Mouse (Mus musculus) hindbrain, embryonic 14.5 days (tissue): ENCODE results near the gene Acot7. TPM values are rescaled to one million over a fixed set of nuclear protein-coding genes. Genes with fewer than 3 reads are reported as not detected.

Experiments
- ATAC-seq: fragments of 200-750 bp; cut with Nextera tagmentation; 2 replicates; pipeline ENCODE4 v1.8.0; 2017; ENCODE audit warnings: moderate number of reproducible peaks, mild to moderate bottlenecking, moderate TSS enrichment, moderate library complexity; ENCODE audit not compliant: low FRiP score
- DNase-seq: peaks from one replicate; pipeline ENCODE4 v3.0.0-alpha.2; 2015; ENCODE audit warnings: low spot score
- H3K27ac ChIP-seq: fragments of 300-500 bp; sonication (generic); 2 replicates; pipeline ENCODE4 v1.5.1; 2014; ENCODE audit warnings: mild to moderate bottlenecking, moderate library complexity
- H3K27me3 ChIP-seq: fragments of 300-500 bp; sonication (generic); 2 replicates; pipeline ENCODE4 v1.6.1; 2014; ENCODE audit warnings: mild to moderate bottlenecking, low read length, mixed read lengths; ENCODE audit not compliant: control insufficient read depth, insufficient read depth
- H3K36me3 ChIP-seq: fragments of 300-500 bp; sonication (generic); replicated peaks from 2 replicates; pipeline ENCODE4 v1.6.1; 2014; ENCODE audit not compliant: control insufficient read depth, insufficient read depth
- H3K4me1 ChIP-seq: fragments of 300-500 bp; sonication (generic); replicated peaks from 2 replicates; pipeline ENCODE4 v1.6.1; 2014; ENCODE audit warnings: antibody characterized with exemption, low read length, mixed read lengths; ENCODE audit not compliant: control insufficient read depth, insufficient read depth
- H3K4me2 ChIP-seq: fragments of 300-500 bp; sonication (generic); replicated peaks from 2 replicates; pipeline ENCODE4 v1.6.1; 2014; ENCODE audit warnings: mild to moderate bottlenecking, moderate library complexity
- H3K4me3 ChIP-seq: fragments of 300-500 bp; sonication (generic); replicated peaks from 2 replicates; pipeline ENCODE4 v1.5.1; 2014; ENCODE audit warnings: mild to moderate bottlenecking, low read length
- H3K9ac ChIP-seq: fragments of 300-500 bp; sonication (generic); 2 replicates; pipeline ENCODE4 v1.6.1; 2014
- H3K9me3 ChIP-seq: fragments of 300-500 bp; sonication (generic); 2 replicates; pipeline ENCODE4 v1.6.1; 2016; ENCODE audit warnings: low read length; ENCODE audit not compliant: control insufficient read depth
- WGBS: fragments of 180-500 bp; shearing (Covaris S2); extraction: QIAGEN DNeasy Blood & Tissue Kit; methylation state at CpG from one replicate; pipeline ENCODE4 v1.1.7; 2014; 5-methylcytosine and 5-hydroxymethylcytosine counted together
- polyA plus RNA-seq: library from polyadenylated mRNA; unstranded; fragments of >200 nt; fragmentation: Nextera tagmentation; extraction: Ambion mirVana; gene quantifications from 2 replicates; pipeline ENCODE4 v1.2.1, GENCODE M21; 2014

Acot7 gene
- polyA plus RNA-seq, 1 experiment from 2014 or later: 352 TPM

GRCm38 (mm10) chr4:152150546-152150945 is 27.4 kb upstream of the Acot7 start:
- peaks cover 8% of the 10 kb centered on the region; the same call in 1 of the 2 replicates for H3K4me1 ChIP-seq
- no peak for DNase-seq
- no peak overlapping the region for H3K9ac ChIP-seq
- 82% methylated on average over 4 of the region's 4 CpGs for WGBS
- H3K27ac ChIP-seq: no peak overlapping the region
- H3K4me3 ChIP-seq: no peak overlapping the region
- peaks cover 68% of the 10 kb centered on the region for H3K27me3 ChIP-seq
- H3K9me3 ChIP-seq: no peaks in the 10 kb centered on the region
- H3K4me2 ChIP-seq: no peak overlapping the region
- H3K36me3 ChIP-seq: no peaks in the 10 kb centered on the region
- ATAC-seq: no peak

GRCm38 (mm10) chr4:152151451-152151965 is 26.4 kb upstream of the Acot7 start:
- Histone ChIP-seq H3K27me3 (peaks cover 71% of the 10 kb centered on the region), H3K4me1 (peaks cover 8% of the 10 kb centered on the region; the same call in 1 of the 2 replicates), H3K36me3 (no peaks in the 10 kb centered on the region), H3K9me3 (no peaks in the 10 kb centered on the region), H3K27ac (no peak overlapping the region), H3K9ac (no peak overlapping the region), H3K4me2 (peak overlapping the region; percentile 46), H3K4me3 (peak overlapping the region; percentile 22)
- 17% methylated on average over 7 of the region's 7 CpGs for WGBS
- DNase-seq (no peak), ATAC-seq (0 out of 2 replicates have a peak, but pooled peaks have one; percentile 15)

- Histone ChIP-seq H3K9ac (no peak within 1 kb of the TSS), H3K4me2 (peak within 1 kb of the TSS; percentile 46), H3K4me3 (peak within 1 kb of the TSS; percentile 22), H3K27ac (no peak within 1 kb of the TSS), H3K9me3 (no peaks in the 10 kb centered on the region), H3K36me3 (no peaks in the 10 kb centered on the region), H3K4me1 (peaks cover 8% of the 10 kb centered on the region; the same call in 1 of the 2 replicates), H3K27me3 (peaks cover 73% of the 10 kb centered on the region)
- no peak for DNase-seq
- ATAC-seq: peak; percentile 51; the same call in 1 of the 2 replicates
- WGBS: under 1% methylated on average over 56 of the region's 57 CpGs
Observed at GRCm38 (mm10) chr4:152151966-152152544, 25.9 kb upstream of the Acot7 start, which contains the start of gene Espn. Gene Espn, minus strand, starts transcription at chr4:152152371.

- Histone ChIP-seq H3K9ac (no peak overlapping the region), H3K9me3 (no peaks in the 10 kb centered on the region), H3K36me3 (no peaks in the 10 kb centered on the region), H3K4me1 (peaks cover 8% of the 10 kb centered on the region; the same call in 1 of the 2 replicates), H3K27ac (no peak overlapping the region), H3K4me2 (peak overlapping the region; percentile 34), H3K27me3 (peaks cover 90% of the 10 kb centered on the region), H3K4me3 (no peak overlapping the region)
- WGBS: 4% methylated on average over 23 of the region's 23 CpGs
- ATAC-seq: no peak
- DNase-seq: peak; percentile 86
Observed at GRCm38 (mm10) chr4:152153771-152154177, 24.2 kb upstream of the Acot7 start.

- ATAC-seq: no peak
- no peaks in the 10 kb centered on the region for H3K9me3 ChIP-seq
- DNase-seq: no peak
- H3K9ac ChIP-seq: no peak overlapping the region
- WGBS: 65% methylated on average over 4 of the region's 4 CpGs
- peaks cover 90% of the 10 kb centered on the region for H3K27me3 ChIP-seq
- H3K4me1 ChIP-seq: peaks cover 8% of the 10 kb centered on the region; the same call in 1 of the 2 replicates
- no peak overlapping the region for H3K4me2 ChIP-seq
- no peak overlapping the region for H3K4me3 ChIP-seq
- no peaks in the 10 kb centered on the region for H3K36me3 ChIP-seq
- no peak overlapping the region for H3K27ac ChIP-seq
Observed at GRCm38 (mm10) chr4:152155019-152155418, 22.9 kb upstream of the Acot7 start.

GRCm38 (mm10) chr4:152157779-152158584 is 20.0 kb upstream of the Acot7 start:
- ATAC-seq: no peak
- H3K4me2 ChIP-seq: peak overlapping the region; percentile 19

GRCm38 (mm10) chr4:152158585-152159284 is 19.2 kb upstream of the Acot7 start, which contains the start of gene Hes2:
Gene Hes2, plus strand, starts transcription at chr4:152158867.
- ATAC-seq: no peak
- H3K9ac ChIP-seq: no peak within 1 kb of the TSS
- peak within 1 kb of the TSS; percentile 5 for H3K4me3 ChIP-seq
- H3K9me3 ChIP-seq: no peaks in the 10 kb centered on the region
- H3K36me3 ChIP-seq: no peaks in the 10 kb centered on the region
- peaks cover 3% of the 10 kb centered on the region; the same call in 1 of the 2 replicates for H3K4me1 ChIP-seq
- no peak for DNase-seq
- H3K27me3 ChIP-seq: peaks cover 82% of the 10 kb centered on the region
- 3% methylated on average over 35 of the region's 35 CpGs for WGBS
- H3K27ac ChIP-seq: no peak within 1 kb of the TSS
- H3K4me2 ChIP-seq: peak within 1 kb of the TSS; percentile 19

More at GRCm38 (mm10) chr4:152157779-152158584, 20.0 kb upstream of the Acot7 start:
- H3K9me3 ChIP-seq: no peaks in the 10 kb centered on the region
- H3K4me1 ChIP-seq: peaks cover 4% of the 10 kb centered on the region; the same call in 1 of the 2 replicates
- H3K27ac ChIP-seq: no peak overlapping the region
- H3K4me3 ChIP-seq: no peak overlapping the region; the same call in 1 of the 2 replicates
- H3K9ac ChIP-seq: no peak overlapping the region
- H3K36me3 ChIP-seq: no peaks in the 10 kb centered on the region
- peak; percentile 59 for DNase-seq
- WGBS: 17% methylated on average over 21 of the region's 21 CpGs
- H3K27me3 ChIP-seq: peaks cover 90% of the 10 kb centered on the region

GRCm38 (mm10) chr4:152159285-152159678 is 18.7 kb upstream of the Acot7 start:
- Histone ChIP-seq H3K4me2 (peak overlapping the region; percentile 11; the same call in 1 of the 2 replicates), H3K27ac (no peak overlapping the region), H3K4me1 (no peaks in the 10 kb centered on the region; the same call in 1 of the 2 replicates), H3K36me3 (no peaks in the 10 kb centered on the region), H3K9me3 (no peaks in the 10 kb centered on the region), H3K4me3 (peak overlapping the region; percentile 5), H3K27me3 (peaks cover 77% of the 10 kb centered on the region), H3K9ac (no peak overlapping the region)
- no peak for DNase-seq
- under 1% methylated on average over 19 of the region's 19 CpGs for WGBS
- no peak for ATAC-seq
